13 mouse cellular contexts compared by ENCODE assay signal in the genomic region with DNA sequence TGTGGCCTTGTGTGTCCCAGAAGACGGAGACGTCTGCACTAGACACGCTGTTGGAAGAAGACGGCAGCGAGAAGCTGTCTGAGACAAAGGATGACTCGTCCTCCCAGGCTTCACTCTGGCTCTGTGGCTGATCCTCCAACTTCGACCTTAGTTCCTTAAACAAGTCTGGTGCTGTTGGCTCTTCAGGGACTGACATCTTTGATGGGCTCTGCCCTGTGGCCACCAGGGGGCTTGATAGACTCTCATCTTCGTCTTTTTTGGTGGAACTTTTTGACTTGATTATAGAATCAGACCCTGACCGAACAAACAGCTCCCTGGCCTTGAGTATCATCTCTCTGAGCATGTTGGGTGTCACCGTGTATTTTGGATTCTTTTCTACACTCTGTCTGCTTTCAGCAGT. TPM values are rescaled to one million over a fixed set of nuclear protein-coding genes. Genes with fewer than 3 reads are reported as not detected.
DNase-seq lines count a peak whose midpoint lies in the region; ATAC-seq and TF ChIP-seq lines count a peak whose summit lies in the region.
"Had no signal": no experiment of that assay in that cellular context is flagged by ENCODE, and none has a peak within 500 bp of the region (broad histone marks: within the 10 kb centered on the region; RNA-seq: fewer than 3 reads in every experiment).

No protein-coding gene starts in this region.

- no peak for TF ChIP-seq EP300 in heart, postnatal 0 days (IDR thresholded peaks at IDR 0.05; ENCODE audit: low read depth)
- no peak for TF ChIP-seq EP300 in stomach, postnatal 0 days (optimal IDR thresholded peaks at IDR 0.05)

- 59% methylated on average over 10 of the region's 10 CpGs for WGBS in heart, postnatal 0 days
- 73% methylated on average over 10 of the region's 10 CpGs for WGBS in heart, embryonic 10.5 days
- WGBS in stomach, postnatal 0 days: 68% methylated on average over 10 of the region's 10 CpGs

- TF ChIP-seq CTCF in heart, postnatal 0 days (IDR thresholded peaks at IDR 0.05; ENCODE audit: low read depth): peak; percentile 35
- peak; percentile 54 for TF ChIP-seq CTCF in stomach, postnatal 0 days (IDR thresholded peaks at IDR 0.05; ENCODE audit: low read depth)

- H3K9ac ChIP-seq in heart, postnatal 0 days (replicated peaks; ENCODE audit: low read depth, low read length): no peak overlapping the region
- no peak overlapping the region for H3K9ac ChIP-seq in stomach, postnatal 0 days (ENCODE audit: low read length)
- H3K9ac ChIP-seq: neural tube, embryonic 15.5 days had no signal

- no peak overlapping the region for H3K27ac ChIP-seq in heart, postnatal 0 days (ENCODE audit: low read depth)
- no peak overlapping the region for H3K27ac ChIP-seq in heart, embryonic 10.5 days
- H3K27ac ChIP-seq in stomach, postnatal 0 days (replicated peaks): no peak overlapping the region
- H3K27ac ChIP-seq: neural tube, embryonic 15.5 days had no signal

- ATAC-seq in heart, postnatal 0 days (ENCODE audit: insufficient read depth, low read depth): no peak
- ATAC-seq in granulocyte monocyte progenitor cell, adult 5-6 weeks (replicated peaks; ENCODE audit: poor library complexity, severe bottlenecking): peak; percentile 83
- ATAC-seq in stomach, postnatal 0 days (ENCODE audit: low FRiP score, low TSS enrichment): no peak

- DNase-seq in heart, postnatal 0 days (ENCODE audit: low spot score): no peak
- no peak for DNase-seq in heart, embryonic 10.5 days (ENCODE audit: low spot score)
- DNase-seq in right cerebral cortex, postnatal 14 days: peak; percentile 27
- no peak for DNase-seq in right cerebral cortex, postnatal 4 days
- no peak for DNase-seq in stomach, postnatal 0 days (ENCODE audit: low spot score)
- DNase-seq in adrenal gland, adult 18-20 months (ENCODE audit: low spot score in 2 of 2): no peak
- DNase-seq in right cerebral cortex, adult 2 months (ENCODE audit: low spot score in 2 of 2): no peak
- DNase-seq: cerebellum, adult 8-10 months had no signal

- H3K4me2 ChIP-seq in heart, postnatal 0 days (ENCODE audit: low read depth, low read length): no peak overlapping the region
- no peak overlapping the region for H3K4me2 ChIP-seq in stomach, postnatal 0 days (replicated peaks; ENCODE audit: low read depth)
- H3K4me2 ChIP-seq: neural tube, embryonic 15.5 days had no signal

- H3K4me3 ChIP-seq in heart, postnatal 0 days (ENCODE audit: low read depth, low read length): no peak overlapping the region
- H3K4me3 ChIP-seq in heart, embryonic 10.5 days: no peak overlapping the region
- no peak overlapping the region for H3K4me3 ChIP-seq in stomach, postnatal 0 days (ENCODE audit: low read depth, low read length)
- H3K4me3 ChIP-seq: neural tube, embryonic 15.5 days had no signal

- no peaks in the 10 kb centered on the region for H3K9me3 ChIP-seq in heart, postnatal 0 days (replicated peaks; ENCODE audit: control insufficient read depth, low read length)
- no peaks in the 10 kb centered on the region for H3K9me3 ChIP-seq in heart, embryonic 10.5 days
- no peaks in the 10 kb centered on the region for H3K9me3 ChIP-seq in stomach, postnatal 0 days (ENCODE audit: control insufficient read depth, low read length)
- H3K9me3 ChIP-seq: neural tube, embryonic 15.5 days had no signal

- no peaks in the 10 kb centered on the region for H3K36me3 ChIP-seq in heart, postnatal 0 days (replicated peaks; ENCODE audit: control insufficient read depth, insufficient read depth, low read length)
- H3K36me3 ChIP-seq in heart, embryonic 10.5 days: no peaks in the 10 kb centered on the region
- H3K36me3 ChIP-seq in stomach, postnatal 0 days (ENCODE audit: control insufficient read depth, insufficient read depth, low read length): no peaks in the 10 kb centered on the region
- H3K36me3 ChIP-seq: neural tube, embryonic 15.5 days had no signal

- H3K4me1 ChIP-seq in heart, postnatal 0 days (ENCODE audit: control insufficient read depth, insufficient read depth): peaks cover 7% of the 10 kb centered on the region
- no peaks in the 10 kb centered on the region for H3K4me1 ChIP-seq in heart, embryonic 10.5 days
- no peaks in the 10 kb centered on the region for H3K4me1 ChIP-seq in stomach, postnatal 0 days (replicated peaks; ENCODE audit: control insufficient read depth, insufficient read depth)
- H3K4me1 ChIP-seq: neural tube, embryonic 15.5 days had no signal

- no peaks in the 10 kb centered on the region for H3K27me3 ChIP-seq in heart, postnatal 0 days (ENCODE audit: control insufficient read depth, insufficient read depth, low read length)
- H3K27me3 ChIP-seq in heart, embryonic 10.5 days (ENCODE audit: insufficient read depth, poor library complexity, severe bottlenecking): no peaks in the 10 kb centered on the region
- H3K27me3 ChIP-seq in stomach, postnatal 0 days (ENCODE audit: control insufficient read depth, insufficient read depth, low read length): no peaks in the 10 kb centered on the region
- H3K27me3 ChIP-seq: neural tube, embryonic 15.5 days had no signal

RNA-seq across cellular contexts. Expression of a gene that starts 4.9 kb away (rescaled TPM):
- total RNA-seq in heart, postnatal 0 days (2014; rRNA removed; ENCODE audit: low replicate concordance): not detected in 2 replicates
- 0.18 TPM in 1 of 2 replicates, not detected in the other for polyA plus RNA-seq in heart, postnatal 0 days (2015; fragmentation: Nextera tagmentation; extraction: Ambion mirVana)
- 0.23 TPM in 1 of 2 replicates, not detected in the other for polyA plus RNA-seq in heart, embryonic 10.5 days (2016; fragmentation: Nextera tagmentation; extraction: Ambion mirVana)
- total RNA-seq in granulocyte monocyte progenitor cell, adult 5-6 weeks (2014; fragmentation: Nextera tagmentation): not detected in 2 replicates
- total RNA-seq in granulocyte monocyte progenitor cell, adult 5-6 weeks (2017): not detected in 2 replicates
- 0.02 TPM in 1 of 2 replicates, not detected in the other for polyA plus RNA-seq in stomach, postnatal 0 days (2015; fragmentation: Nextera tagmentation; extraction: Ambion mirVana)
- total RNA-seq in adrenal gland, adult 18-20 months (2021): not detected
- polyA plus RNA-seq: large intestine, adult 2 months had no signal

RNA-seq across cellular contexts. Expression of a gene that starts 10.1 kb away (rescaled TPM):
- total RNA-seq in heart, postnatal 0 days (2014; rRNA removed; ENCODE audit: low replicate concordance): not detected in 2 replicates
- not detected in 2 replicates for polyA plus RNA-seq in heart, postnatal 0 days (2015; fragmentation: Nextera tagmentation; extraction: Ambion mirVana)
- not detected in 2 replicates for polyA plus RNA-seq in heart, embryonic 10.5 days (2016; fragmentation: Nextera tagmentation; extraction: Ambion mirVana)
- total RNA-seq in granulocyte monocyte progenitor cell, adult 5-6 weeks (2014; fragmentation: Nextera tagmentation): not detected in 2 replicates
- not detected in 2 replicates for total RNA-seq in granulocyte monocyte progenitor cell, adult 5-6 weeks (2017)
- not detected in 2 replicates for polyA plus RNA-seq in stomach, postnatal 0 days (2015; fragmentation: Nextera tagmentation; extraction: Ambion mirVana)
- not detected for total RNA-seq in adrenal gland, adult 18-20 months (2021)
- polyA plus RNA-seq: forebrain, embryonic 11.5 days; large intestine, adult 2 months; lung, embryonic 16.5 days; neural tube, embryonic 15.5 days had no signal

RNA-seq across cellular contexts. Expression of a gene that starts 27.9 kb away (rescaled TPM):
- 187 and 193 TPM in 2 replicates for total RNA-seq in heart, postnatal 0 days (2014; rRNA removed; ENCODE audit: low replicate concordance)
- polyA plus RNA-seq in heart, postnatal 0 days (2015; fragmentation: Nextera tagmentation; extraction: Ambion mirVana): 259 and 270 TPM in 2 replicates
- polyA plus RNA-seq in heart, embryonic 10.5 days (2016; fragmentation: Nextera tagmentation; extraction: Ambion mirVana): 128 and 154 TPM in 2 replicates
- 47.4 and 55.1 TPM in 2 replicates for total RNA-seq in granulocyte monocyte progenitor cell, adult 5-6 weeks (2014; fragmentation: Nextera tagmentation)
- 23.4 and 25.8 TPM in 2 replicates for total RNA-seq in granulocyte monocyte progenitor cell, adult 5-6 weeks (2017)
- polyA plus RNA-seq in stomach, postnatal 0 days (2015; fragmentation: Nextera tagmentation; extraction: Ambion mirVana): 73.4 and 77.1 TPM in 2 replicates
- 100 to 1,000 TPM; 105 to 135 TPM for total RNA-seq in adrenal gland, adult 18-20 months (2021)

RNA-seq across cellular contexts. Expression of a gene that starts 29.6 kb away (rescaled TPM):
- not detected in 2 replicates for total RNA-seq in heart, postnatal 0 days (2014; rRNA removed; ENCODE audit: low replicate concordance)
- polyA plus RNA-seq in heart, postnatal 0 days (2015; fragmentation: Nextera tagmentation; extraction: Ambion mirVana): not detected in 2 replicates
- polyA plus RNA-seq in heart, embryonic 10.5 days (2016; fragmentation: Nextera tagmentation; extraction: Ambion mirVana): not detected in 2 replicates
- total RNA-seq in granulocyte monocyte progenitor cell, adult 5-6 weeks (2014; fragmentation: Nextera tagmentation): not detected in 2 replicates
- not detected in 2 replicates for total RNA-seq in granulocyte monocyte progenitor cell, adult 5-6 weeks (2017)
- 0.02 TPM in 1 of 2 replicates, not detected in the other for polyA plus RNA-seq in stomach, postnatal 0 days (2015; fragmentation: Nextera tagmentation; extraction: Ambion mirVana)
- not detected for total RNA-seq in adrenal gland, adult 18-20 months (2021)
- polyA plus RNA-seq: forebrain, embryonic 11.5 days; large intestine, adult 2 months; lung, embryonic 16.5 days; neural tube, embryonic 15.5 days had no signal

RNA-seq across cellular contexts. Expression of a gene that starts 31.6 kb away (rescaled TPM):
- total RNA-seq in heart, postnatal 0 days (2014; rRNA removed; ENCODE audit: low replicate concordance): not detected in 2 replicates
- not detected in 2 replicates for polyA plus RNA-seq in heart, postnatal 0 days (2015; fragmentation: Nextera tagmentation; extraction: Ambion mirVana)
- 0.02 and 0.05 TPM in 2 replicates for polyA plus RNA-seq in heart, embryonic 10.5 days (2016; fragmentation: Nextera tagmentation; extraction: Ambion mirVana)
- total RNA-seq in granulocyte monocyte progenitor cell, adult 5-6 weeks (2014; fragmentation: Nextera tagmentation): not detected in 2 replicates
- not detected in 2 replicates for total RNA-seq in granulocyte monocyte progenitor cell, adult 5-6 weeks (2017)
- polyA plus RNA-seq in stomach, postnatal 0 days (2015; fragmentation: Nextera tagmentation; extraction: Ambion mirVana): 0.02 TPM in 1 of 2 replicates, not detected in the other
- not detected for total RNA-seq in adrenal gland, adult 18-20 months (2021)
- polyA plus RNA-seq: forebrain, embryonic 11.5 days; large intestine, adult 2 months; lung, embryonic 16.5 days had no signal
